Mouse (Mus musculus) limb, embryonic 14.5 days (tissue): Measurements from ENCODE around the gene Ccdc88a. TPM values are rescaled to one million over a fixed set of nuclear protein-coding genes. Genes with fewer than 3 reads are reported as not detected.

Experiments used
- ATAC-seq: fragments of 200-750 bp; cut with Nextera tagmentation; 2 replicates; pipeline ENCODE4 v1.8.0; 2017; ENCODE audit warnings: low read depth, moderate number of reproducible peaks, moderate TSS enrichment; ENCODE audit not compliant: low FRiP score
- DNase-seq: peaks from one replicate; pipeline ENCODE4 v3.0.0-alpha.2; 2015; ENCODE audit warnings: low spot score
- H3K27ac ChIP-seq: fragments of 300-500 bp; sonication (generic); replicated peaks from 2 replicates; pipeline ENCODE4 v1.5.1; 2014; ENCODE audit warnings: low read depth, mild to moderate bottlenecking, low read length, moderate library complexity, mixed read lengths
- H3K27me3 ChIP-seq: fragments of 300-500 bp; sonication (generic); 2 replicates; pipeline ENCODE4 v1.6.1; 2014; ENCODE audit warnings: low read length, mixed read lengths; ENCODE audit not compliant: control insufficient read depth, insufficient read depth
- H3K36me3 ChIP-seq: fragments of 300-500 bp; sonication (generic); 2 replicates; pipeline ENCODE4 v1.6.1; 2014; ENCODE audit warnings: mild to moderate bottlenecking, low read length, moderate library complexity, mixed read lengths; ENCODE audit not compliant: control insufficient read depth, insufficient read depth
- H3K4me1 ChIP-seq: fragments of 300-500 bp; sonication (generic); 2 replicates; pipeline ENCODE4 v1.6.1; 2014; ENCODE audit warnings: antibody characterized with exemption, low read length, mixed read lengths; ENCODE audit not compliant: control insufficient read depth, insufficient read depth
- H3K4me2 ChIP-seq: fragments of 300-500 bp; sonication (generic); replicated peaks from 2 replicates; pipeline ENCODE4 v1.6.1; 2014; ENCODE audit warnings: low read depth, mild to moderate bottlenecking, low read length, moderate library complexity; ENCODE audit not compliant: severe bottlenecking
- H3K4me3 ChIP-seq: fragments of 300-500 bp; sonication (generic); replicated peaks from 2 replicates; pipeline ENCODE4 v1.5.1; 2014; ENCODE audit warnings: low read length
- H3K9ac ChIP-seq: fragments of 300-500 bp; sonication (generic); 2 replicates; pipeline ENCODE4 v1.6.1; 2014; ENCODE audit warnings: mild to moderate bottlenecking, low read depth, low read length, moderate library complexity; ENCODE audit not compliant: severe bottlenecking
- H3K9me3 ChIP-seq: fragments of 300-500 bp; sonication (generic); 2 replicates; pipeline ENCODE4 v1.6.1; 2016; ENCODE audit warnings: low read length; ENCODE audit not compliant: control insufficient read depth
- POLR2A ChIP-seq: fragments of 200-500 bp; IDR thresholded peaks from 2 replicates; pipeline ENCODE4 v1.8.0; 2012; ENCODE audit warnings: inconsistent platforms, mild to moderate bottlenecking, moderate library complexity, borderline replicate concordance; ENCODE audit not compliant: insufficient read depth, insufficient read length; ENCODE audit errors: extremely low read depth
- WGBS: fragments of 180-500 bp; shearing (Covaris S2); extraction: QIAGEN DNeasy Blood & Tissue Kit; methylation state at CpG from one replicate; pipeline ENCODE4 v1.1.7; 2014; 5-methylcytosine and 5-hydroxymethylcytosine counted together
- polyA plus RNA-seq, 2 experiments: library from polyadenylated mRNA; depleted of rRNA in 1 of 2; stranded (reverse) in 1 of 2; unstranded in 1 of 2; fragments of >200 nt; fragmentation: Nextera tagmentation in 1 of 2; extraction: Ambion mirVana in 1 of 2; gene quantifications; 2 replicates each; pipeline versions ENCODE4 v1.2.1 to v1.2.3; 2012 to 2014

The Ccdc88a gene
- polyA plus RNA-seq, 2 experiments: 16.1 to 31.8 TPM

GRCm38 (mm10) chr11:29547249-29547751, 173.8 kb downstream of the Ccdc88a start:
- Histone ChIP-seq H3K27ac (peak overlapping the region; percentile 81), H3K9me3 (no peaks in the 10 kb centered on the region), H3K4me2 (peak overlapping the region; percentile 60), H3K27me3 (no peaks in the 10 kb centered on the region), H3K4me3 (peak overlapping the region; percentile 81), H3K4me1 (peaks cover 10% of the 10 kb centered on the region), H3K36me3 (peaks cover 37% of the 10 kb centered on the region), H3K9ac (peak overlapping the region; percentile 94)
- WGBS: under 1% methylated on average over 27 of the region's 27 CpGs
- no peak for DNase-seq
- TF ChIP-seq POLR2A: no peak
- ATAC-seq: peak; percentile 27

- under 1% methylated on average over 46 of the region's 46 CpGs for WGBS
- Histone ChIP-seq H3K4me3 (peak within 1 kb of the TSS; percentile 81), H3K9me3 (no peaks in the 10 kb centered on the region), H3K4me1 (peaks cover 10% of the 10 kb centered on the region), H3K27ac (peak within 1 kb of the TSS; percentile 81), H3K36me3 (peaks cover 34% of the 10 kb centered on the region), H3K9ac (peak within 1 kb of the TSS; percentile 94), H3K27me3 (no peaks in the 10 kb centered on the region), H3K4me2 (peak within 1 kb of the TSS; percentile 60)
- peak; percentile 93; the same call in 1 of the 2 replicates for TF ChIP-seq POLR2A
- DNase-seq: peak; percentile 95
- peak; percentile 98 for ATAC-seq
Observed at GRCm38 (mm10) chr11:29547752-29548503, 174.5 kb downstream of the Ccdc88a start, which contains the start of the genes Clhc1 and Rps27a. Gene Clhc1, plus strand, starts transcription at chr11:29547950. Gene Rps27a, minus strand, starts transcription at chr11:29548109.

- no peak for DNase-seq
- no peak for TF ChIP-seq POLR2A
- no peak for ATAC-seq
- Histone ChIP-seq H3K4me3 (peak overlapping the region; percentile 81), H3K9ac (peak overlapping the region; percentile 94), H3K4me2 (peak overlapping the region; percentile 60), H3K27me3 (no peaks in the 10 kb centered on the region), H3K36me3 (peaks cover 30% of the 10 kb centered on the region), H3K27ac (peak overlapping the region; percentile 81), H3K4me1 (peaks cover 10% of the 10 kb centered on the region), H3K9me3 (no peaks in the 10 kb centered on the region)
- 25% methylated on average over 23 of the region's 23 CpGs for WGBS
Observed at GRCm38 (mm10) chr11:29548504-29549424, 175.3 kb downstream of the Ccdc88a start.

GRCm38 (mm10) chr11:29549425-29549778, 175.9 kb downstream of the Ccdc88a start:
- no peak overlapping the region for H3K9ac ChIP-seq
- no peak for TF ChIP-seq POLR2A
- H3K4me2 ChIP-seq: no peak overlapping the region
- no peak overlapping the region for H3K27ac ChIP-seq
- H3K4me1 ChIP-seq: peaks cover 10% of the 10 kb centered on the region
- H3K36me3 ChIP-seq: peaks cover 23% of the 10 kb centered on the region
- no peaks in the 10 kb centered on the region for H3K27me3 ChIP-seq
- ATAC-seq (no peak), DNase-seq (no peak)
- H3K4me3 ChIP-seq: no peak overlapping the region
- 96% methylated on average over 1 of the region's 1 CpGs for WGBS
- H3K9me3 ChIP-seq: no peaks in the 10 kb centered on the region

Other genes with a start within 250 kb of the Ccdc88a start
- gene Pnpt1, start 242.9 kb upstream of the Ccdc88a start, polyA plus RNA-seq (2012; rRNA removed): 24.5 and 32.2 TPM in 2 replicates
- gene Pnpt1, start 242.9 kb upstream of the Ccdc88a start, polyA plus RNA-seq (2014; fragmentation: Nextera tagmentation; extraction: Ambion mirVana): 35.8 and 37.4 TPM in 2 replicates
- gene Ppp4r3b, start 200.8 kb upstream of the Ccdc88a start, polyA plus RNA-seq (2012; rRNA removed): 16.2 and 21.0 TPM in 2 replicates
- gene Ppp4r3b, start 200.8 kb upstream of the Ccdc88a start, polyA plus RNA-seq (2014; fragmentation: Nextera tagmentation; extraction: Ambion mirVana): 77.8 and 81.2 TPM in 2 replicates
- 12.1 and 23.0 TPM in 2 replicates for gene Cfap36, start 126.2 kb upstream of the Ccdc88a start, polyA plus RNA-seq (2012; rRNA removed)
- 43.4 and 46.9 TPM in 2 replicates for gene Cfap36, start 126.2 kb upstream of the Ccdc88a start, polyA plus RNA-seq (2014; fragmentation: Nextera tagmentation; extraction: Ambion mirVana)
- gene Prorsd1, start 141.4 kb downstream of the Ccdc88a start, polyA plus RNA-seq (2012; rRNA removed): 9.8 and 15.8 TPM in 2 replicates
- gene Prorsd1, start 141.4 kb downstream of the Ccdc88a start, polyA plus RNA-seq (2014; fragmentation: Nextera tagmentation; extraction: Ambion mirVana): 32.9 and 38.0 TPM in 2 replicates
- gene Mtif2, start 152.8 kb downstream of the Ccdc88a start, polyA plus RNA-seq (2012; rRNA removed): 21.1 and 26.5 TPM in 2 replicates
- 31.2 and 34.9 TPM in 2 replicates for gene Mtif2, start 152.8 kb downstream of the Ccdc88a start, polyA plus RNA-seq (2014; fragmentation: Nextera tagmentation; extraction: Ambion mirVana)
- 0.08 and 0.25 TPM in 2 replicates for gene Clhc1, start 174.3 kb downstream of the Ccdc88a start, polyA plus RNA-seq (2012; rRNA removed)
- gene Clhc1, start 174.3 kb downstream of the Ccdc88a start, polyA plus RNA-seq (2014; fragmentation: Nextera tagmentation; extraction: Ambion mirVana): 0.22 TPM in 1 of 2 replicates, not detected in the other
- gene Rps27a, start 174.5 kb downstream of the Ccdc88a start, polyA plus RNA-seq (2012; rRNA removed): 1,052 and 1,847 TPM in 2 replicates
- gene Rps27a, start 174.5 kb downstream of the Ccdc88a start, polyA plus RNA-seq (2014; fragmentation: Nextera tagmentation; extraction: Ambion mirVana): 1,449 and 1,511 TPM in 2 replicates